Mouse (Mus musculus) forebrain, embryonic 13.5 days (tissue): ENCODE results near the gene Dirc2. TPM values are rescaled to one million over a fixed set of nuclear protein-coding genes. Genes with fewer than 3 reads are reported as not detected.
A peak's percentile ranks its signal among the peaks of the same experiment; 100 is the strongest.

ENCODE experiments used
- ATAC-seq: fragments of 200-750 bp; cut with Nextera tagmentation; 2 replicates; pipeline ENCODE4 v1.8.0; 2017
- H3K27ac ChIP-seq: fragments of 300-500 bp; sonication (generic); 2 replicates; pipeline ENCODE4 v1.5.1; 2015; ENCODE audit warnings: inconsistent platforms, mild to moderate bottlenecking, moderate library complexity
- H3K27me3 ChIP-seq: fragments of 300-500 bp; sonication (generic); 2 replicates; pipeline ENCODE4 v1.6.1; 2015; ENCODE audit warnings: mild to moderate bottlenecking, inconsistent platforms
- H3K36me3 ChIP-seq: fragments of 300-500 bp; sonication (generic); 2 replicates; pipeline ENCODE4 v1.6.1; 2015; ENCODE audit warnings: mild to moderate bottlenecking, inconsistent platforms; ENCODE audit not compliant: poor library complexity, severe bottlenecking
- H3K4me1 ChIP-seq: fragments of 300-500 bp; sonication (generic); 2 replicates; pipeline ENCODE4 v1.6.1; 2015; ENCODE audit warnings: inconsistent platforms
- H3K4me2 ChIP-seq: fragments of 300-500 bp; sonication (generic); 2 replicates; pipeline ENCODE4 v1.6.1; 2015; ENCODE audit warnings: inconsistent platforms, mild to moderate bottlenecking, moderate library complexity
- H3K4me3 ChIP-seq: fragments of 300-500 bp; sonication (generic); 2 replicates; pipeline ENCODE4 v1.5.1; 2015; ENCODE audit warnings: mild to moderate bottlenecking, inconsistent platforms
- H3K9ac ChIP-seq: fragments of 300-500 bp; sonication (generic); 2 replicates; pipeline ENCODE4 v1.6.1; 2015; ENCODE audit warnings: mild to moderate bottlenecking, inconsistent platforms
- H3K9me3 ChIP-seq: fragments of 300-500 bp; sonication (generic); replicated peaks from 2 replicates; pipeline ENCODE4 v1.6.1; 2016; ENCODE audit warnings: inconsistent platforms
- WGBS: fragments of 180-500 bp; shearing (Covaris S2); methylation state at CpG from one replicate; pipeline ENCODE4 v1.1.7; 2015; 5-methylcytosine and 5-hydroxymethylcytosine counted together
- polyA plus RNA-seq: library from polyadenylated mRNA; unstranded; fragments of >200 nt; fragmentation: Nextera tagmentation; extraction: Ambion mirVana; gene quantifications from 2 replicates; pipeline ENCODE4 v1.2.1, GENCODE M21; 2015

Dirc2 gene
- polyA plus RNA-seq, 1 experiment from 2014 or later, result 23.8 TPM

DNA sequence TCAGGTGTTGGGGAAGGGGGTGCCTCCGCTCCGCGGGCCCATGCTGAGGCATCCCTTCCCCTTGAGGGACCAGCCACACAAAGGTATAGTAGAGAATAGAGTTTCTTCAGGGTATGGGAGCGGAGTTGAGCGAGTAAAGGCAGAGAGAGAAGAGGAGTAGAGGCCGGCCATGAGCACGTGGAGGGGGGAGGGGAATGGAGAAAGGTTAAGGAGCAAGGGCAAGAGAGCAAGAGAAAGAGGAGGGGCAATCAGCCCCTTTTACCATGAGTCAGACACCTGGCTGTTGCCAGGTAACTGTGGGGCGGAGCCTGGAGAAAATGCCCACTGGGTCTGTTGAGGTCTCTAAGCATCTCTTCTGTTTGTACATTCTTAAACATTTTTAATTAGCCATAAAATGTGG lies 2.0 kb upstream of the Dirc2 start:
- Histone ChIP-seq H3K4me2 (peak overlapping the region; percentile 79), H3K9me3 (no peaks in the 10 kb centered on the region), H3K4me3 (peak overlapping the region; percentile 76), H3K27me3 (no peaks in the 10 kb centered on the region), H3K9ac (peak overlapping the region; percentile 78), H3K27ac (no peak overlapping the region), H3K4me1 (peaks cover 40% of the 10 kb centered on the region), H3K36me3 (0 out of 2 replicates have a peak, but pooled peaks cover 5% of the 10 kb centered on the region)
- no peak for ATAC-seq
- WGBS, result 21% methylated on average over 8 of the region's 8 CpGs

DNA sequence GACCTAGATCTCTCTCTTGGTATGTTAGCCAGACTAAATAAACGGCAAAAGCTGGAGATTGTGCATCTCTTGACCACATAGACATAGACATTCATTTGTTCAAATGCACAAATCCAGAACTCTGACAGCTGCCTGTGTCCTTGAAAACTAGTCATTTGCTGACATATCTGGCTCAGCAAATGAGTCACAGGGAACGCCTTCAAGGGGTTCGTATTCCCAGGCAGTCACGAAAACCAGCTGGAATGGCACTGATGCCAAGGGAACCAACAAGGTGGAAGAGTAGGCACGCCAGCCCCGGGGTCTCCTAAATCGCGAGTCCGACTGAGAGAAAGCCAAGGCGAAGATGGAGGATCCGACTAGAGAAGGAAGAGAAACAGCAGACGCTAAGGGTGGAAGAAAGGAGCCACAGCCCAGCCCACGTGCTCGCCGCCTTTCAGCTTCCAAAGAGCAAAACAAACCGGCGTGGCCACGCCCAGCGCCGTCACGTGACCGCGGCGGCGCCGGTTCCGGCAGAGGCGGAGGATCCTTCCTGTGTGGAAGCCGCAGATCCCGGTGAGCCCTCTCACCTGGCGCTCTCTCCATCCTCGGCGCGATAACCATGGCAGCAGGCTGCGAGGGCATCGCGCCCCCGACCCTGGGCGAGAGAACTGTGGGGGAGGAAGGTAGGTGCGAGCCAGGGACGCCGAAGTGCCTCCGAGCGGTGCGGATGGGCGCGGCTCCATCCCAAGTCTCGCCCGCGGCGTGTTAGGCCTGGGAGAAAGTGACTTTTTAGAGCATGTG lies 912 bp upstream of the Dirc2 start, which contains the start of gene Hspbap1:
Hspbap1 (plus strand) TSS at position 498 of the 780 bp plus-strand sequence.
- H3K27me3 ChIP-seq, result no peaks in the 10 kb centered on the region
- H3K4me1 ChIP-seq, result peaks cover 40% of the 10 kb centered on the region
- 0 out of 2 replicates have a peak, but pooled peaks cover 5% of the 10 kb centered on the region for H3K36me3 ChIP-seq
- WGBS, result under 1% methylated on average over 51 of the region's 51 CpGs
- peak within 1 kb of the TSS; percentile 79 for H3K4me2 ChIP-seq
- no peaks in the 10 kb centered on the region for H3K9me3 ChIP-seq
- H3K27ac ChIP-seq, result peak within 1 kb of the TSS; percentile 60
- peak within 1 kb of the TSS; percentile 76 for H3K4me3 ChIP-seq
- H3K9ac ChIP-seq, result peak within 1 kb of the TSS; percentile 94
- ATAC-seq, result peak; percentile 81

DNA sequence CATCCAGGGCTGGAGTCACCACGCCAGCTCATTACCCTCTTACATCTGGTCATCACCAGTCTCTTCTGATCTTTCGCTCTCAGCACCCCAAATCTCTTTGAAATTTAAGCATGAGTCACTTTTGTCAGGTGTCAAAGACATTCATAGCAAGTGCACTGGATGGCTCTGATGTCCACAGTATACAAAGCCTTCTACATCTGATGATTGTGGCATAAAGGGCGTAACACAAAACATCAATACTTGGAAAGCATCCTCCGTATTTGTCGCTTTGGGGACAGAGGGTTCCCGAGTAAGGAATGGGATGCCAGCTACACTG lies 729 bp downstream of the Dirc2 start:
- H3K4me3 ChIP-seq, result peak overlapping the region; percentile 76
- H3K27ac ChIP-seq, result no peak overlapping the region
- no peak for ATAC-seq
- H3K9me3 ChIP-seq, result no peaks in the 10 kb centered on the region
- peak overlapping the region; percentile 94 for H3K9ac ChIP-seq
- H3K27me3 ChIP-seq, result no peaks in the 10 kb centered on the region
- peaks cover 40% of the 10 kb centered on the region for H3K4me1 ChIP-seq
- H3K36me3 ChIP-seq, result 0 out of 2 replicates have a peak, but pooled peaks cover 5% of the 10 kb centered on the region
- 25% methylated on average over 6 of the region's 6 CpGs for WGBS
- H3K4me2 ChIP-seq, result peak overlapping the region; percentile 79

DNA sequence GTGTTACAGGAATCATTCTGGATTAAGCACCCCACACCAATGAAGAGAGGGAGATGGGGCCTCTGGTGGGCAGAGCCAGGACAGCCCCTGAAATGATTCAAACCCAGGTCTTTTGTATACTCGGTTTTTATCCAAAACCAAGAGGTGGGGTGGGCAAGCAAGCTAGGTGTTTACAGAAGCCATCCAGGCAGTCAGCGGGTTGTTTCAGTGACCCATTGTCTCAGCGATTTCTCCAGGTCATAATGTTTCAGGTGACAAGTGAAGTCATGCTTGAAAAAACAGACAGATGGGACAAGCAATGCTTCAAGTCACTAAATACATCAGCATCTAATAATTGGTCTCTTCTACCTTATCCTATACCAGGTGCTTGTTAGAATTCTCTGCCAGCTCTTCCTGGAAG lies 2.8 kb downstream of the Dirc2 start:
- WGBS, result 83% methylated on average over 3 of the region's 3 CpGs
- Histone ChIP-seq H3K4me1 (peaks cover 34% of the 10 kb centered on the region), H3K27ac (no peak overlapping the region), H3K9ac (no peak overlapping the region), H3K4me2 (no peak overlapping the region), H3K27me3 (no peaks in the 10 kb centered on the region), H3K9me3 (no peaks in the 10 kb centered on the region), H3K36me3 (no peaks in the 10 kb centered on the region), H3K4me3 (no peak overlapping the region)
- no peak for ATAC-seq

DNA sequence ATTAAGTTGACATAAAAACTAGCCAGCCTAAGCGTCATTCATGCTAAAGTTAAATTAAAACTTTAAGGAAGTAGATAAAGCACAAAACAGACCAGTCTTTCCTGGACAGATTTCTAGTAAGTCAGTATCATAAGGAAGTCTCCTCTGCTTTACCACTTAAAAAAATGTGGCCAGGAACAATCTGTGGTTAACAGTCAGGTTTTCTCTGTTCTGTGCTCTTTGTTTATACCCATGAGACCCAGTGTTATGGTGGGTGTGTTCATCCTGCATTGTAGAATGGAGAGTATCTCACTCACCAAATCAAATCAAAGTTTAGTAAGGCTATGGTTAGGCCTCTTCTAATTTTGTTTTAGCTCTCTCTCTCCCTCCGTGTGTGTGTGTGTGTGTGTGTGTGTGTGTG lies 3.7 kb downstream of the Dirc2 start:
- H3K27me3 ChIP-seq, result no peaks in the 10 kb centered on the region
- no peak overlapping the region for H3K9ac ChIP-seq
- peaks cover 26% of the 10 kb centered on the region for H3K4me1 ChIP-seq
- H3K36me3 ChIP-seq, result no peaks in the 10 kb centered on the region
- no peak overlapping the region for H3K4me3 ChIP-seq
- 83% methylated on average over 2 of the region's 2 CpGs for WGBS
- no peak overlapping the region for H3K4me2 ChIP-seq
- ATAC-seq, result no peak
- no peaks in the 10 kb centered on the region for H3K9me3 ChIP-seq
- H3K27ac ChIP-seq, result no peak overlapping the region

DNA sequence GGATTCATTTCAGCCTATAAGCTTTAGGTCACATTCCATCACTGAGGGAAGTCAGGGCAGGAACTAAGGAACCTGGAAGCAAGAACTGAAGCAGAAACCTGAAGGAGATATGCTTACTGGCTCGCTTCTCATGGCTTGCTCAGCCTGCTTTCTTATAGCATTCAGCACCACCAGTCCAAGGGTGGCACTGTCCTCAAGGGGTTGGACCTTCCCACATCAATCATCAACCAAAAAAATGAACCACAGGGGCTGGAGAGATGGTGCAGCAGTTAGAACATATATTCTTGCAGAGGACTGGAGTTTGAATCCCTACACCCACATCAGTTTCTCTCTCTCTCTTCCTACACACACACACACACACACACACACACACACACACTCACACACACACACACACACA lies 4.2 kb downstream of the Dirc2 start:
- H3K4me2 ChIP-seq, result no peak overlapping the region
- ATAC-seq, result no peak
- H3K27me3 ChIP-seq, result no peaks in the 10 kb centered on the region
- peaks cover 26% of the 10 kb centered on the region for H3K4me1 ChIP-seq
- H3K9ac ChIP-seq, result no peak overlapping the region
- 79% methylated on average over 1 of the region's 1 CpGs for WGBS
- no peaks in the 10 kb centered on the region for H3K9me3 ChIP-seq
- no peak overlapping the region for H3K27ac ChIP-seq
- H3K4me3 ChIP-seq, result no peak overlapping the region
- H3K36me3 ChIP-seq, result no peaks in the 10 kb centered on the region

DNA sequence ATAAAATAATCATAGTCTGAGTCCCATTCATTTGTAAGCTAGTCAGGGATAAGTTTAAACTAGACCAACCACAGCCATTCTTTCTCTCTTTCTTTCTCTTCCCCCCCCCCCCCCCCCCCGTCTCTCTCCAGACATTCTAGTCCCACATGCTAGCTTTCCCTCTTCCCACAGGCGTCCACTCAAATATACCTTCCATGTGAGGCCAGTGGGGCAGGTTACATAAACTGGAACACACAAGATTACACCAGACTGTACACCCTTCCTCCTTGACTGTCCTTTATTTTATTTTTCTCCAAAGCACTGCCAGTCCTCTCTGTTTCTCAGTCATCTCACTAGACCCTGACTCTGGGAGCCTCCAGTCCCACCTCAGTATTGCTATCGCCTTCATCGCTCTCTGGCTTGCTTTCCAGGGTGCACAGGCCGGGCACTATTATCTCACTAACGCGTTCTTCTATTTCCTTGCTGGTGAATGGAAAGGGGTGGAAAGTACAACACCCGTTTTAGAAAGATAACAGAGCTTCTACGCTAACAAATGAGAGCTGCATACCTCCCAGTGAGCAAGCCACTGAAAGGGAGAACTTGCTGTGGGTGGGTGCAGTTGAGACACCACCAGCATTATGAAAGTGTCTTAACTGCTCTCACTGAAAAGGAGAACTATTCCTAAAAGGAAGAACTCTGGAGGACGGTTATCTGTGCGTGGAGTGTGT lies 5.4 kb downstream of the Dirc2 start:
- Histone ChIP-seq H3K4me2 (no peak overlapping the region), H3K4me3 (no peak overlapping the region), H3K4me1 (peaks cover 21% of the 10 kb centered on the region), H3K27ac (no peak overlapping the region), H3K36me3 (no peaks in the 10 kb centered on the region), H3K27me3 (no peaks in the 10 kb centered on the region), H3K9ac (no peak overlapping the region), H3K9me3 (no peaks in the 10 kb centered on the region)
- ATAC-seq, result no peak
- WGBS, result 81% methylated on average over 11 of the region's 11 CpGs

DNA sequence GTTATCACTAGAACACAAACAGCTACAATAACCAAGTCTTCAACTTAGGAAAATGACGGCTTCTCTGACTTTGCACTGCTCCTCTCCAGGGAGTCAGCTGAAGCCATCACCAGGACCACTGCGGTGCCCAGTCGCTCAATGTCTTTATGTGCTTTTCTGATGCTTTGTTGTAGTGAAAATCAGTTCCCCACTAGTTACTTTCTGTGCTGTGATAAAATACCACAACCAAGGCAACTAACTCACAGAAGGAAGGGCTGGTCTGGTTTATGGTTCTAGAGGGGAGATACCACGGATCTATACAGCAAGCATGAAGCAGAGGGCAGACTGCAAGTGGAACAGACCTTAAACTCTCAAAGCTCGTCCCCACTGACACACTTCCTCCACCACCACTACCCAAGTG lies 9.8 kb downstream of the Dirc2 start:
- ATAC-seq, result no peak
- Histone ChIP-seq H3K4me3 (no peak overlapping the region), H3K27me3 (no peaks in the 10 kb centered on the region), H3K27ac (no peak overlapping the region), H3K4me2 (no peak overlapping the region), H3K9me3 (no peaks in the 10 kb centered on the region), H3K4me1 (no peaks in the 10 kb centered on the region), H3K36me3 (no peaks in the 10 kb centered on the region), H3K9ac (no peak overlapping the region)
- WGBS, result 90% methylated on average over 5 of the region's 5 CpGs

DNA sequence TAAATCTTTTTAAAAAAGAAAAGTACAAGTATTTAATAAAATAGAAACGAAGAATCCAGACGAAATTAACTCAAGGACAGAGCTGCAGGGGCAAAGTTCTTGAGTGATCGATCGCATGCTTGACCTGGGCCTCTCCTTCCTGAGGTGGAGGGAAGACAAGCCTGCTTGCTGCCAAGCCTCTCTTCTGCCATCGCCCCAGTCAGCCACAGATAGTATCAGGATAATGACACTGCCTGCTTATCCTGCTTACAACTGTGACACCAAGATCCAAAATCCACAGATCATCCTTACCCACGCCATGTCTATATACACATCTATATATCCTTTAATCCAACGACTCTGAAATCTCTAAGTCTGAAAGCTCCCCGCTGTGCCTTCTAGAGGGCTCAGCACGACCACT lies 12.5 kb downstream of the Dirc2 start:
- H3K36me3 ChIP-seq, result no peaks in the 10 kb centered on the region
- H3K9me3 ChIP-seq, result no peaks in the 10 kb centered on the region
- ATAC-seq, result no peak
- H3K4me1 ChIP-seq, result no peaks in the 10 kb centered on the region
- H3K27me3 ChIP-seq, result no peaks in the 10 kb centered on the region
- H3K27ac ChIP-seq, result no peak overlapping the region
- no peak overlapping the region for H3K9ac ChIP-seq
- WGBS, result 87% methylated on average over 9 of the region's 9 CpGs
- H3K4me3 ChIP-seq, result no peak overlapping the region
- no peak overlapping the region for H3K4me2 ChIP-seq

DNA sequence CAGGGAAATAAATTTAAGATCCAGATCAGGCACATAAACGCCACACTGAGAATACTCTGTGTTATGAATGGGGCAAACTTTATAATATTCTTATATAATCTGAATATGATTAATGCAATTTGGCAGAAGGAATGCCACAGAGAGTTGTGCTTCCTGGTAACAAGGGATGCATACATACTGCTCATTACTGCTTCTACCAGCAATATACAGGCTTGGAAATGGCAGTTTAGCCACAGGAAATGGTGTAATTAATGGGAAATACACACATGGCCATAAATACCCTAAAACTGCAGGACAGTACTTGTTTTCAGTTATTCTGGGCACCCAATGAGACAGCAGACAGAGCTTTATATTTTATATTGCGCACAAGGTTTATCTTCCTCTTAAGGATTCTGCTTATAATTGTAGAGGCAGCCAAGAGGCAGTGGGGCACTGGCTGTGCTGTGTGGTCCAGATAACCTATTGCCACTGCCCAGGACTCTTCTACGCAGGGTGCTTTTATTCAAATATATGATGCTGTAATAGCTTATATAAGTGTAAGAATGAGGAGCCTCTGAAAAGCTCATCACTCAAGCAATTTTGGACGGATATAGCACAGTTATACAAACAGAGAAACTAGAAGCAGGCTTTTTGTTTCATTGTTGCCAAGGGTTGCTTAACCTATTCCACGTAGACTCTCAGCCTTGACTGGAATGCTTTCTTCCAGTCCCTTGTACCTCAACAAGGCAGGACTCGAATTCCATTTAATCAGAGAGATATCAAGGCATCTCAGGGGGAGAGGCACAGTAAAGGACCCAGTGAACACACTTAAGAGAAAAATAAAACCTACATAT lies 13.4 kb downstream of the Dirc2 start:
- Histone ChIP-seq H3K27me3 (no peaks in the 10 kb centered on the region), H3K4me2 (no peak overlapping the region), H3K36me3 (no peaks in the 10 kb centered on the region), H3K9me3 (no peaks in the 10 kb centered on the region), H3K4me1 (no peaks in the 10 kb centered on the region), H3K4me3 (no peak overlapping the region), H3K27ac (no peak overlapping the region), H3K9ac (no peak overlapping the region)
- WGBS, result 87% methylated on average over 6 of the region's 6 CpGs
- ATAC-seq, result no peak

DNA sequence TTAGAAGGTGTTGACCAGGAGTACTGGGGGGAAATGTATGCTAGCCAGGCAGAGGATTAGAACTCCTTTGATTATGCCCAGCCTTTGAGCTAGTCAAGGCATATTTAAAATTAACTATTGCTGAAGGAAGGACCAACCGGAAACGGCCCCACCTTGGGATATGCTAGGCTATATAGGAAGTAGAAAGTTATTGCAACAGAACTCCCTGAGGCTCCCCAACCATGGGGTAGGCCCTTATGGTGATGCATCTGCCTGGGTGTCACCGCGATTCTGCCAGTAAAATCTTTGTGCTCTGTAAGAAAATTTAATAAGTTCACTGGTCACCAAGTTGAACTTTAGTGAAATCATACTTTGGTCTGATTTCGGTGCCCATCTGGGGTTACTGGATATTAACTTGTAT lies 15.2 kb downstream of the Dirc2 start:
- Histone ChIP-seq H3K36me3 (no peaks in the 10 kb centered on the region), H3K4me1 (no peaks in the 10 kb centered on the region), H3K9ac (no peak overlapping the region), H3K27me3 (no peaks in the 10 kb centered on the region), H3K4me2 (no peak overlapping the region), H3K27ac (no peak overlapping the region), H3K4me3 (no peak overlapping the region), H3K9me3 (no peaks in the 10 kb centered on the region)
- WGBS, result 90% methylated on average over 5 of the region's 5 CpGs
- no peak for ATAC-seq

DNA sequence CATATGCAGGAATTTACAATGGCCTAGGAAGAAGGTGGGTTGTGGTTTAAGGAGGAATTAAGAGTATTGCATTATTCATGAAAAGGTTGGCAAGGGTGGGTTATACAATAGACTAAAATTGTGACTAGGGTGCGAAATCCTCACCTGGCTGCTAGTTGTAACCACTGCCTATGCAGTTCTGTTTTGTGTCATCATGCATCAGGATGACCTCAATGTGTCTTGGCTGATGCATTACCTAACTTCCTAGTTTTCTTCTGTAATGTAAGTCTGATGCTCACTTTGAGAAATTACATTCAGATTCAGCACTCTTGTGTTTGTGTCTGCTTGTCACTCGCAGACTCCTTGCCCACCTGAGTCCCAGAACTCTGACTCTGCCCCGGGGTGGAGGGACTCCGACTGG lies 17.3 kb downstream of the Dirc2 start:
- Histone ChIP-seq H3K27me3 (no peaks in the 10 kb centered on the region), H3K36me3 (no peaks in the 10 kb centered on the region), H3K4me1 (peaks cover 7% of the 10 kb centered on the region; the same call in 1 of the 2 replicates), H3K9ac (no peak overlapping the region), H3K4me2 (no peak overlapping the region), H3K9me3 (no peaks in the 10 kb centered on the region), H3K27ac (no peak overlapping the region), H3K4me3 (no peak overlapping the region)
- no peak for ATAC-seq
- WGBS, result 89% methylated on average over 4 of the region's 4 CpGs
